ENCODE assay signal across 9 mouse cellular contexts in the genomic region with DNA sequence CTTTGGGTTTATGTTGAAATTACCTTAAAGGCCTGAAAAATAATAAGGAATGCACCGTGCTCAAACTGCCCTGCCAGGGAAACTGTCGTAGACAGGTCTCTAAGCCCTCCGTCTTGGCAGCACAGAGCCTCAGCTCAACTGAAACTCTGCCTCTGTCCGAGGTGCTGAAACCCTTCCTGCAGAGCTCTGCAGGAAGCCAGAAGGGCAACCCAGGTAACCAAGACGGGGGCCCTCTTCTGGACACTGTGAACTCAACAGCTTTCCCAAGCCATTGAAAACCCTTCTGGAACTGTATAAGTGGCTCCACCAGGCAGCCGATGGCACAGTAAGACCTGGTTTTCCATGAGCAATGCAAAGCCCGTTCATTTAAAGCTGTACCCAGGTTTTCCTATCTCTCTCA. TPM values are rescaled to one million over a fixed set of nuclear protein-coding genes. Genes with fewer than 3 reads are reported as not detected.
DNase-seq lines count a peak whose midpoint lies in the region; ATAC-seq lines count a peak whose summit lies in the region.
"Had no signal": no experiment of that assay in that cellular context is flagged by ENCODE, and none has a peak within 500 bp of the region (broad histone marks: within the 10 kb centered on the region; RNA-seq: fewer than 3 reads in every experiment).

No protein-coding gene starts in this region.

- intact Hi-C loops in heart, postnatal 14 days (cut with DNase I), result loop anchor here (1.0 kb wide), 1 partner anchor 91 kb away; no protein-coding TSS in a partner anchor

- 13% methylated on average over 7 of the region's 7 CpGs for WGBS in limb, embryonic 13.5 days

- no peak overlapping the region for H3K4me3 ChIP-seq in limb, embryonic 13.5 days
- H3K4me3 ChIP-seq: lung, embryonic 15.5 days had no signal

- H3K27ac ChIP-seq in limb, embryonic 13.5 days, result no peak overlapping the region
- H3K27ac ChIP-seq: lung, embryonic 15.5 days had no signal

- H3K9me3 ChIP-seq in limb, embryonic 13.5 days, result no peaks in the 10 kb centered on the region
- H3K9me3 ChIP-seq: lung, embryonic 15.5 days had no signal

- no peak overlapping the region for H3K9ac ChIP-seq in limb, embryonic 13.5 days
- H3K9ac ChIP-seq: lung, embryonic 15.5 days had no signal

- H3K27me3 ChIP-seq in limb, embryonic 13.5 days, result peaks cover 21% of the 10 kb centered on the region

- DNase-seq in frontal cortex, postnatal 25 days (ENCODE audit: low spot score in 2 of 2), result no peak
- peak; percentile 53 to 70 for DNase-seq in CD8-positive naive resting alpha-beta T cell, adult 2 months (ENCODE audit: low read depth in 2 of 2, low spot score in 2 of 2)
- DNase-seq in c-Kit-positive CD71-negative TER-119-negative erythroid progenitor cells, embryonic 14.5 days (ENCODE audit: low read depth), result peak; percentile 80
- DNase-seq in heart, postnatal 14 days, result peak; percentile 82 to 89
- DNase-seq in retina, embryonic 14.5 days (ENCODE audit: low spot score), result peak; percentile 95
- DNase-seq in cerebellum, adult 9-10 months, result no peak

- no peak overlapping the region for H3K4me2 ChIP-seq in limb, embryonic 13.5 days (replicated peaks)
- H3K4me2 ChIP-seq: lung, embryonic 15.5 days had no signal

- ATAC-seq in frontal cortex, adult (ENCODE audit: low TSS enrichment), result peak; percentile 20; the same call in 1 of the 2 replicates
- ATAC-seq in limb, embryonic 13.5 days (ENCODE audit: low FRiP score, low read depth), result peak; percentile 39; the same call in 1 of the 2 replicates

- peaks cover 13% of the 10 kb centered on the region for H3K4me1 ChIP-seq in limb, embryonic 13.5 days

- no peaks in the 10 kb centered on the region for H3K36me3 ChIP-seq in limb, embryonic 13.5 days
- H3K36me3 ChIP-seq: lung, embryonic 15.5 days had no signal

RNA-seq across cellular contexts. Expression of a gene that starts 6.1 kb away (rescaled TPM):
- total RNA-seq in heart, postnatal 14 days (2021), result 10 to 100 TPM; 75.5 to 85.8 TPM
- polyA plus RNA-seq in limb, embryonic 13.5 days (2015; fragmentation: Nextera tagmentation; extraction: Ambion mirVana), result 2.7 and 3.1 TPM in 2 replicates

RNA-seq across cellular contexts. Expression of a gene that starts 7.1 kb away (rescaled TPM):
- total RNA-seq in heart, postnatal 14 days (2021), result 10 to 100 TPM; 34.5 to 35.6 TPM
- 6.0 and 6.6 TPM in 2 replicates for polyA plus RNA-seq in limb, embryonic 13.5 days (2015; fragmentation: Nextera tagmentation; extraction: Ambion mirVana)

RNA-seq across cellular contexts. Expression of a gene that starts 34.5 kb away (rescaled TPM):
- total RNA-seq in heart, postnatal 14 days (2021), result under 1 TPM; 0.41 to 0.45 TPM
- 0.37 and 0.78 TPM in 2 replicates for polyA plus RNA-seq in limb, embryonic 13.5 days (2015; fragmentation: Nextera tagmentation; extraction: Ambion mirVana)

RNA-seq across cellular contexts. Expression of a gene that starts 36.0 kb away (rescaled TPM):
- 10 to 100 TPM; 81.9 to 87.0 TPM for total RNA-seq in heart, postnatal 14 days (2021)
- 42.1 and 44.6 TPM in 2 replicates for polyA plus RNA-seq in limb, embryonic 13.5 days (2015; fragmentation: Nextera tagmentation; extraction: Ambion mirVana)

RNA-seq across cellular contexts. Expression of a gene that starts 55.7 kb away (rescaled TPM):
- total RNA-seq in heart, postnatal 14 days (2021), result under 1 TPM in 1 of 2 experiments, not detected in 1; 0.39 TPM
- polyA plus RNA-seq in limb, embryonic 13.5 days (2015; fragmentation: Nextera tagmentation; extraction: Ambion mirVana), result 1.7 and 2.0 TPM in 2 replicates

Comparison
In these comparisons a context has a peak if more than half of its experiments do, and no peak if none do; other contexts are left out.
1. DNase-seq: peak in CD8-positive naive resting alpha-beta T cell, adult 2 months (2 of 2), c-Kit-positive CD71-negative TER-119-negative erythroid progenitor cells, embryonic 14.5 days (single experiment), heart, postnatal 14 days (2 of 2) and retina, embryonic 14.5 days (single experiment); none in frontal cortex, postnatal 25 days (0 of 2) and cerebellum, adult 9-10 months (single experiment).